Comparison of ENCODE assay signal across 11 mouse cellular contexts in genomic region chr9:61214943-61215342, GRCm38 (mm10).
DNase-seq lines count a peak whose midpoint lies in the region; ATAC-seq lines count a peak whose summit lies in the region.
"Had no signal": no experiment of that assay in that cellular context is flagged by ENCODE, and none has a peak within 500 bp of the region (broad histone marks: within the 10 kb centered on the region; RNA-seq: fewer than 3 reads in every experiment).

No protein-coding gene starts in this region.

- no peak overlapping the region for H3K4me2 ChIP-seq in hindbrain, embryonic 14.5 days (replicated peaks)
- no peak overlapping the region for H3K4me2 ChIP-seq in intestine, embryonic 15.5 days (replicated peaks)
- no peak overlapping the region for H3K4me2 ChIP-seq in midbrain, embryonic 13.5 days (replicated peaks)

- no peaks in the 10 kb centered on the region for H3K9me3 ChIP-seq in hindbrain, embryonic 10.5 days
- no peaks in the 10 kb centered on the region for H3K9me3 ChIP-seq in hindbrain, embryonic 14.5 days (ENCODE audit: control insufficient read depth, low read length)
- no peaks in the 10 kb centered on the region for H3K9me3 ChIP-seq in intestine, embryonic 15.5 days
- no peaks in the 10 kb centered on the region for H3K9me3 ChIP-seq in midbrain, embryonic 13.5 days

- peak overlapping the region; percentile 59; the same call in 1 of the 2 replicates for H3K27ac ChIP-seq in hindbrain, embryonic 10.5 days
- no peak overlapping the region for H3K27ac ChIP-seq in hindbrain, embryonic 14.5 days
- H3K27ac ChIP-seq in intestine, embryonic 15.5 days = 0 out of 2 replicates have a peak overlapping the region, but pooled peaks have one; percentile 27
- H3K27ac ChIP-seq in midbrain, embryonic 13.5 days = no peak overlapping the region

- H3K4me3 ChIP-seq in hindbrain, embryonic 10.5 days = no peak overlapping the region
- no peak overlapping the region for H3K4me3 ChIP-seq in hindbrain, embryonic 14.5 days (replicated peaks; ENCODE audit: low read length)
- no peak overlapping the region for H3K4me3 ChIP-seq in intestine, embryonic 15.5 days (replicated peaks)
- no peak overlapping the region for H3K4me3 ChIP-seq in midbrain, embryonic 13.5 days (replicated peaks)

- no peak for ATAC-seq in hindbrain, embryonic 14.5 days (ENCODE audit: low FRiP score)
- ATAC-seq in intestine, embryonic 15.5 days = peak; percentile 41; the same call in 1 of the 2 replicates
- no peak for ATAC-seq in midbrain, embryonic 13.5 days
- ATAC-seq: midbrain, embryonic 16.5 days had no signal

- H3K9ac ChIP-seq in hindbrain, embryonic 14.5 days = no peak overlapping the region
- no peak overlapping the region for H3K9ac ChIP-seq in intestine, embryonic 15.5 days
- H3K9ac ChIP-seq in midbrain, embryonic 13.5 days (replicated peaks) = no peak overlapping the region

- DNase-seq in hindbrain, embryonic 10.5 days (ENCODE audit: low spot score) = no peak
- no peak for DNase-seq in hindbrain, embryonic 14.5 days (ENCODE audit: low spot score)
- peak; percentile 17 for DNase-seq in fibroblast of lung, adult 2 months (ENCODE audit: low read depth)
- peak; percentile 13 for DNase-seq in lung, postnatal 14 days
- DNase-seq in embryo, embryonic 11 days = no peak
- no peak for DNase-seq in layer of hippocampus, postnatal 14 days (ENCODE audit: low spot score in 2 of 2)
- DNase-seq: layer of hippocampus, postnatal 36 days; right cerebral cortex, adult 18-20 months had no signal

- peaks cover 31% of the 10 kb centered on the region for H3K4me1 ChIP-seq in hindbrain, embryonic 10.5 days (replicated peaks)
- peaks cover 19% of the 10 kb centered on the region for H3K4me1 ChIP-seq in hindbrain, embryonic 14.5 days (replicated peaks; ENCODE audit: control insufficient read depth, insufficient read depth, low read length)
- peaks cover 7% of the 10 kb centered on the region for H3K4me1 ChIP-seq in intestine, embryonic 15.5 days (replicated peaks)
- H3K4me1 ChIP-seq in midbrain, embryonic 13.5 days (replicated peaks) = peaks cover 34% of the 10 kb centered on the region

- no peaks in the 10 kb centered on the region for H3K36me3 ChIP-seq in hindbrain, embryonic 10.5 days
- no peaks in the 10 kb centered on the region for H3K36me3 ChIP-seq in hindbrain, embryonic 14.5 days (replicated peaks; ENCODE audit: control insufficient read depth, insufficient read depth)
- no peaks in the 10 kb centered on the region for H3K36me3 ChIP-seq in intestine, embryonic 15.5 days
- H3K36me3 ChIP-seq in midbrain, embryonic 13.5 days = no peaks in the 10 kb centered on the region

- H3K27me3 ChIP-seq in hindbrain, embryonic 10.5 days (ENCODE audit: insufficient read depth, poor library complexity, severe bottlenecking) = peaks cover 31% of the 10 kb centered on the region
- no peaks in the 10 kb centered on the region for H3K27me3 ChIP-seq in hindbrain, embryonic 14.5 days (ENCODE audit: control insufficient read depth, insufficient read depth, low read length)
- H3K27me3 ChIP-seq in intestine, embryonic 15.5 days (replicated peaks) = no peaks in the 10 kb centered on the region
- peaks cover 20% of the 10 kb centered on the region; the same call in 1 of the 2 replicates for H3K27me3 ChIP-seq in midbrain, embryonic 13.5 days

- 60% methylated on average over 6 of the region's 6 CpGs for WGBS in hindbrain, embryonic 10.5 days
- 64% methylated on average over 6 of the region's 6 CpGs for WGBS in hindbrain, embryonic 14.5 days
- WGBS in intestine, embryonic 15.5 days = 24% methylated on average over 6 of the region's 6 CpGs
- 66% methylated on average over 6 of the region's 6 CpGs for WGBS in midbrain, embryonic 13.5 days

Comparison
In these comparisons a context has a peak if more than half of its experiments do, and no peak if none do; other contexts are left out.
1. H3K27ac ChIP-seq: peak in hindbrain, embryonic 10.5 days (single experiment) and intestine, embryonic 15.5 days (single experiment); none in hindbrain, embryonic 14.5 days (single experiment) and midbrain, embryonic 13.5 days (single experiment).
2. DNase-seq: peak in fibroblast of lung, adult 2 months (single experiment) and lung, postnatal 14 days (single experiment); none in hindbrain, embryonic 10.5 days (single experiment), hindbrain, embryonic 14.5 days (single experiment), embryo, embryonic 11 days (single experiment) and layer of hippocampus, postnatal 14 days (0 of 2).